Mouse (Mus musculus): ENCODE data around the gene Dock3. TPM values are rescaled to one million over a fixed set of nuclear protein-coding genes. Genes with fewer than 3 reads are reported as not detected.
"Not testable (repeated sequence)": the region's sequence is repeated elsewhere in the genome, so short reads cannot be mapped to it uniquely, and the experiment has no call there.

Dock3 gene
- polyA plus RNA-seq, 1 experiment, result not detected

DNA sequence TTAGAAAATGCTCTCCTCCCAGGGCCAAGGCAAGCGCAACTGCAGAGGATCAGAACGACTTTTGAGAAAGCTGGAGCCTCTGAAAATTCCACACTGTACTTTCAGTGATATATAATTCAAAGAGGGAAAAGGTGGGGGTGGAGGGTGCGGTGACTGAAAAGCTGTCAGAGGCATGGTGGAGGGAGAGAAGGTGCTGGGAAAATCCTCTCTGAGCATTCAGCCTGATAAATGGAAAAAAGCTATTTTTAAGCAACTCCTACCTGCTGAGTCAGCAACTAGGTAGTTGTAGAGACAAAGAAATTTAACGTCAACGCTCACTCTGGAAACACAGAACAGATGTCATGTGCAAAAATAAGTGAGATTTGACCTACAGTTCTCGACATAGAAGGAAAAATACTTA is 132.2 kb downstream of the Dock3 start:
- Histone ChIP-seq H3K27ac (ENCODE audit: insufficient read depth, low read depth, low read length) (no peak overlapping the region), H3K4me1 (ENCODE audit: control insufficient read depth, insufficient read depth, low read length) (no peaks in the 10 kb centered on the region), H3K4me3 (ENCODE audit: insufficient read depth, low read length) (no peak overlapping the region)
- TF ChIP-seq CTCF (IDR thresholded peaks at IDR 0.05; ENCODE audit: low read depth, low read length) (no peak), POLR2A (IDR thresholded peaks at IDR 0.05; ENCODE audit: borderline replicate concordance, low read depth, low read length) (no peak)

GRCm38 (mm10) chr9:107089451-107089850 is 142.3 kb downstream of the Dock3 start:
- H3K4me1 ChIP-seq (ENCODE audit: control insufficient read depth, insufficient read depth, low read length); H3K27ac ChIP-seq (ENCODE audit: insufficient read depth, low read depth, low read length); H3K4me3 ChIP-seq (ENCODE audit: insufficient read depth, low read length): not testable (repeated sequence)

DNA sequence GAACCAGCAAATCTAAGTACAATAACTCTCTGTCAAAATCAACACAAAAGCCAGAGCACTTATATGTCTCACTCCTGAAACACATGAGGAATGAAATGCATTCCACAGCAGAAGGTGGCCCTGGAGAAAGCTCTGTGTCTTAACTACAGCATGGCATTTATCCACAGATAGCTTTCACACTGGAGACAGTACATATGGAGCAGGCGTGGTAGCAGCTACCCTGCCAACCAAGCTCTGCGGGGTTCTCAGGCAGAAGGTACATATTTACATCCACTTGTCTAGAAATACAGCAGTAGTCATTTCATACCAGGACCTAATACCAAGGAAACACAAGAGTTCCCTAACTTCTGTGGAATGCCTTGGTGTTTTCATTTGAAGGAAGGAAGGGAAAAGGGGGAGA is 144.2 kb downstream of the Dock3 start:
- no peak overlapping the region for H3K27ac ChIP-seq (ENCODE audit: insufficient read depth, low read depth, low read length)
- H3K4me3 ChIP-seq (ENCODE audit: insufficient read depth, low read length), result no peak overlapping the region
- TF ChIP-seq POLR2A (IDR thresholded peaks at IDR 0.05; ENCODE audit: borderline replicate concordance, low read depth, low read length), result no peak
- no peak for TF ChIP-seq CTCF (IDR thresholded peaks at IDR 0.05; ENCODE audit: low read depth, low read length)
- H3K4me1 ChIP-seq (ENCODE audit: control insufficient read depth, insufficient read depth, low read length), result no peaks in the 10 kb centered on the region

DNA sequence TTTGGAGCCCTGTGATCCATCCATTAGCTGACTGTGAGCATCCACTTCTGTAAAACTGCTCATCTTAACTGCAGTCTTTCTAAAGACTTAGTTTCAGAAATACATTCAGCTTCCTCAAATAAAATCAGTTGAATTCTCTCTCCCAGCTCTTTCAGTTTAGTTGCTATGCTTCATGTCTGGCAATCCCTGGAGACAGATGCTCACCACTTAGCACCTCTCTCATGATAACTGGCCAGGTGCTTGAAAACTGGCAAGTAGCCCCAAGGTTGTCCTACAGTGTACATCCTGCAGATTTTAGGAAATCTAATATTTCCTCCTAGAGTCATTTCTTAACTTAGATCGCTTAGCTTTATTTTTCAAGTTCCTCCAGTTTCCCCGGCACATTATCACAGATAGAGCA is 193.8 kb downstream of the Dock3 start:
- Histone ChIP-seq H3K4me1 (ENCODE audit: control insufficient read depth, insufficient read depth, low read length) (no peaks in the 10 kb centered on the region), H3K4me3 (ENCODE audit: insufficient read depth, low read length) (no peak overlapping the region), H3K27ac (ENCODE audit: insufficient read depth, low read depth, low read length) (no peak overlapping the region)
- TF ChIP-seq CTCF (IDR thresholded peaks at IDR 0.05; ENCODE audit: low read depth, low read length) (no peak), POLR2A (IDR thresholded peaks at IDR 0.05; ENCODE audit: borderline replicate concordance, low read depth, low read length) (no peak)

DNA sequence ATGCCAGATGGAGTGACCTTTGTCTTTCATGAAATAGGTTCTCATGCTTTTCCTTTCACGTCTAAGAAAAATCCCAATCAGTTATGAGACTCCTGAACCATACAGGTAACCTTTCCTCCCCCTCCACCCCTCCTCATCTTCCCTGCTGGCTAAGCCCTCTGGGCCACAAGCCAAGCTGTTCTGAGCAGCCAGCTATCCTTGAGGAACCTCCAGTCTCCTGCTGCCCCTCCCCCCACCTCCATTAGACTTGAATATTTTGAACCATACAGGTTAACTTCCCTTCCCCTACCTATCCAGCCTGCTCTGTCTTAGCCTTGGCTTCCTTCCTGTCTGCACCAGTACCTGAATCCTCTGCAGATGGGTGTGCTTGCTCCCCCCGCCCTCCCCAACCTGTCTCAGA is 204.1 kb downstream of the Dock3 start:
- TF ChIP-seq CTCF (IDR thresholded peaks at IDR 0.05; ENCODE audit: low read depth, low read length) (no peak), POLR2A (IDR thresholded peaks at IDR 0.05; ENCODE audit: borderline replicate concordance, low read depth, low read length) (no peak)
- H3K27ac ChIP-seq (ENCODE audit: insufficient read depth, low read depth, low read length), result no peak overlapping the region
- H3K4me3 ChIP-seq (ENCODE audit: insufficient read depth, low read length), result no peak overlapping the region
- H3K4me1 ChIP-seq (ENCODE audit: control insufficient read depth, insufficient read depth, low read length), result no peaks in the 10 kb centered on the region

- Histone ChIP-seq H3K27ac (ENCODE audit: insufficient read depth, low read depth, low read length) (no peak overlapping the region), H3K4me1 (ENCODE audit: control insufficient read depth, insufficient read depth, low read length) (no peaks in the 10 kb centered on the region), H3K4me3 (ENCODE audit: insufficient read depth, low read length) (no peak overlapping the region)
- no peak for TF ChIP-seq CTCF (IDR thresholded peaks at IDR 0.05; ENCODE audit: low read depth, low read length)
- TF ChIP-seq POLR2A (IDR thresholded peaks at IDR 0.05; ENCODE audit: borderline replicate concordance, low read depth, low read length), result no peak
These were observed 221.9 kb downstream of the Dock3 start for GRCm38 (mm10) chr9:107009841-107010240.

- Histone ChIP-seq H3K4me3 (ENCODE audit: insufficient read depth, low read length) (no peak overlapping the region), H3K4me1 (ENCODE audit: control insufficient read depth, insufficient read depth, low read length) (no peaks in the 10 kb centered on the region), H3K27ac (ENCODE audit: insufficient read depth, low read depth, low read length) (no peak overlapping the region)
- TF ChIP-seq CTCF (IDR thresholded peaks at IDR 0.05; ENCODE audit: low read depth, low read length), result no peak
- TF ChIP-seq POLR2A (IDR thresholded peaks at IDR 0.05; ENCODE audit: borderline replicate concordance, low read depth, low read length), result no peak
These were observed 228.5 kb downstream of the Dock3 start for GRCm38 (mm10) chr9:107003187-107003586.

GRCm38 (mm10) chr9:106970742-106971141 is 261.0 kb downstream of the Dock3 start:
- H3K4me3 ChIP-seq (ENCODE audit: insufficient read depth, low read length), result no peak overlapping the region
- no peak overlapping the region for H3K27ac ChIP-seq (ENCODE audit: insufficient read depth, low read depth, low read length)
- TF ChIP-seq CTCF (IDR thresholded peaks at IDR 0.05; ENCODE audit: low read depth, low read length) (no peak), POLR2A (IDR thresholded peaks at IDR 0.05; ENCODE audit: borderline replicate concordance, low read depth, low read length) (no peak)
- no peaks in the 10 kb centered on the region for H3K4me1 ChIP-seq (ENCODE audit: control insufficient read depth, insufficient read depth, low read length)

- TF ChIP-seq POLR2A (IDR thresholded peaks at IDR 0.05; ENCODE audit: borderline replicate concordance, low read depth, low read length) (no peak), CTCF (IDR thresholded peaks at IDR 0.05; ENCODE audit: low read depth, low read length) (no peak)
- peaks cover 19% of the 10 kb centered on the region for H3K4me1 ChIP-seq (ENCODE audit: control insufficient read depth, insufficient read depth, low read length)
- H3K4me3 ChIP-seq (ENCODE audit: insufficient read depth, low read length), result no peak overlapping the region
- H3K27ac ChIP-seq (ENCODE audit: insufficient read depth, low read depth, low read length), result peak overlapping the region; percentile 69
These were observed 273.3 kb downstream of the Dock3 start for GRCm38 (mm10) chr9:106958452-106958851.

DNA sequence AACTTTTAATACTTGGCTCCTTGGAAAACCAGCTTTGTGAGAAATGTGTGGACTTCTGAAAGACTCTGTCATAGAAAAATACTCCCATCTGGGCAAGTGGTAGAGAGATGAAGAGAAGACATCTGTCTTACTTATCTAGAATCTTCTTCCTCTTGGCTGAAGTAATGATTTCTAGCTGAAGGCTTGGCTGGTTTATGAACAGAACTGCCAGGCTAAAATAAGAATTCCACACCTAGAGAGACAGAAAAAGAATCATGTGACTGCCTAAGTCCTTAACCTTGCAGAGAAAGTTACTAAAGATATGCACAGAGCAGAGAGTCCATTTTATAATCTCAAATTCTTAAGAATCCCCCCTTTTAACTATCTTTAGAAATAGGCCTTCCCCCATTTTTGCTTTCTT is 276.2 kb downstream of the Dock3 start:
- TF ChIP-seq POLR2A (IDR thresholded peaks at IDR 0.05; ENCODE audit: borderline replicate concordance, low read depth, low read length) (no peak), CTCF (IDR thresholded peaks at IDR 0.05; ENCODE audit: low read depth, low read length) (no peak)

DNA sequence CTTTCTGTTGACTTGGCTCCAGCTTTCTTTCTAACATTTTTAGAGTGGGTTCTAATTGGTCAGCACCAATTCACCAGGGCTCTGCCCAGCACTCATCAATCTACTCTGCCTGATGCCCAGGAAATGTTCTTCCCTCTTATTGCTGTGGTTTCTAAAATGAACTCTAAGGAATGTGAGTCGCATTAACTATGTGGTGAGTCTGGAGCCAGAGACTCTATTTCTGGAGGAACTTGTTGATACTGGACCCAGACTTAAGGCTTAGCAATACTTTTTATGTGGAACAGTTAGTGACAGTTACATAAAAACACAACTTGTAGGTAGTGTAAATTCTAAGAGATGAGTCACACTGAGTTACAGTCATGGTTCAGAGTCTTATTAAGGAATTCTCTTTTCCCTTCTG is 296.7 kb downstream of the Dock3 start:
- Histone ChIP-seq H3K27ac (ENCODE audit: insufficient read depth, low read depth, low read length) (no peak overlapping the region), H3K4me3 (ENCODE audit: insufficient read depth, low read length) (no peak overlapping the region), H3K4me1 (ENCODE audit: control insufficient read depth, insufficient read depth, low read length) (peaks cover 6% of the 10 kb centered on the region; the same call in 1 of the 2 replicates)
- TF ChIP-seq POLR2A (IDR thresholded peaks at IDR 0.05; ENCODE audit: borderline replicate concordance, low read depth, low read length) (no peak), CTCF (IDR thresholded peaks at IDR 0.05; ENCODE audit: low read depth, low read length) (no peak)

More for the DNA sequence above, 276.2 kb downstream of the Dock3 start:
- no peak overlapping the region for H3K4me3 ChIP-seq (ENCODE audit: insufficient read depth, low read length)
- no peak overlapping the region for H3K27ac ChIP-seq (ENCODE audit: insufficient read depth, low read depth, low read length)
- peaks cover 19% of the 10 kb centered on the region for H3K4me1 ChIP-seq (ENCODE audit: control insufficient read depth, insufficient read depth, low read length)
